Mouse (Mus musculus): ENCODE measurements around the gene Nxpe3.

Nxpe3 gene

GRCm38 (mm10) chr16:55894893-55895650, at the start of gene Nxpe3:
TSS of gene Nxpe3 (minus strand) at chr16:55895285.
- in situ Hi-C loops (cut with MboI, MseI): loop anchor here (5.0 to 10.0 kb wide), 4 partner anchors 37 to 372 kb away; partner anchors contain the start of genes Cep97 (in 2 of the 2) and Nfkbiz (in 1 of the 2)

GRCm38 (mm10) chr16:55940781-55941180, 45.7 kb upstream of the Nxpe3 start:
- in situ Hi-C loops (cut with MboI, MseI): loop anchor here (25.0 kb wide), 1 partner anchor 772 kb away; the partner anchor contains the start of gene Tfg (in 2 of the 2)

GRCm38 (mm10) chr16:55939703-55940102, 44.6 kb upstream of the Nxpe3 start:
- in situ Hi-C loops (cut with MboI, MseI): loop anchor here (25.0 kb wide), 1 partner anchor 773 kb away; the partner anchor contains the start of gene Tfg (in 2 of the 2)

- in situ Hi-C loops (cut with MboI, MseI): loop anchor here (25.0 kb wide), 1 partner anchor 774 kb away; the partner anchor contains the start of gene Tfg (in 2 of the 2)
Measured at GRCm38 (mm10) chr16:55938761-55939160, 43.7 kb upstream of the Nxpe3 start.

- in situ Hi-C loops (cut with MboI, MseI): loop anchor here (5.0 to 25.0 kb wide), 2 partner anchors 37 to 778 kb away; partner anchors contain the start of genes Nxpe3 (in 2 of the 2) and Tfg (in 2 of the 2)
Measured at GRCm38 (mm10) chr16:55934453-55935037, 39.5 kb upstream of the Nxpe3 start, which contains the start of gene Cep97. TSS of gene Cep97 (minus strand) at chr16:55934855.

- in situ Hi-C loops (cut with MboI, MseI): loop anchor here (5.0 to 25.0 kb wide), 2 partner anchors 37 to 778 kb away; partner anchors contain the start of genes Nxpe3 (in 2 of the 2) and Tfg (in 2 of the 2)
Measured at GRCm38 (mm10) chr16:55933681-55934343, 38.7 kb upstream of the Nxpe3 start.

GRCm38 (mm10) chr16:55924010-55924409, 28.9 kb upstream of the Nxpe3 start:
- in situ Hi-C loops (cut with MboI, MseI): no loop called here

GRCm38 (mm10) chr16:55922079-55922478, 27.0 kb upstream of the Nxpe3 start:
- in situ Hi-C loops (cut with MboI, MseI): no loop called here

- in situ Hi-C loops (cut with MboI, MseI): no loop called here
Measured at GRCm38 (mm10) chr16:55914716-55915115, 19.6 kb upstream of the Nxpe3 start.

- in situ Hi-C loops (cut with MboI, MseI): no loop called here
Measured at GRCm38 (mm10) chr16:55910208-55910793, 15.2 kb upstream of the Nxpe3 start.

GRCm38 (mm10) chr16:55906928-55907679, 12.0 kb upstream of the Nxpe3 start:
- in situ Hi-C loops (cut with MboI, MseI): loop anchor here in 1 of 2 experiments (10.0 kb wide), 1 partner anchor 458 kb away; no protein-coding TSS in a partner anchor

- in situ Hi-C loops (cut with MboI, MseI): loop anchor here in 1 of 2 experiments (10.0 kb wide), 1 partner anchor 459 kb away; no protein-coding TSS in a partner anchor
Measured at GRCm38 (mm10) chr16:55905370-55905769, 10.3 kb upstream of the Nxpe3 start.

GRCm38 (mm10) chr16:55901839-55902756, 7.0 kb upstream of the Nxpe3 start:
- in situ Hi-C loops (cut with MboI, MseI): loop anchor here in 1 of 2 experiments (10.0 kb wide), 1 partner anchor 463 kb away; no protein-coding TSS in a partner anchor

- in situ Hi-C loops (cut with MboI, MseI): loop anchor here (5.0 to 10.0 kb wide), 4 partner anchors 34 to 369 kb away; partner anchors contain the start of genes Cep97 (in 2 of the 2) and Nfkbiz (in 1 of the 2)
Measured at GRCm38 (mm10) chr16:55898385-55899002, 3.4 kb upstream of the Nxpe3 start.

- in situ Hi-C loops (cut with MboI, MseI): loop anchor here (5.0 to 10.0 kb wide), 4 partner anchors 37 to 372 kb away; partner anchors contain the start of genes Cep97 (in 2 of the 2) and Nfkbiz (in 1 of the 2)
Measured at GRCm38 (mm10) chr16:55895651-55896095, 588 bp upstream of the Nxpe3 start.

GRCm38 (mm10) chr16:55894536-55894892, 571 bp downstream of the Nxpe3 start:
- in situ Hi-C loops (cut with MboI, MseI): loop anchor here in 1 of 2 experiments (10.0 kb wide), 1 partner anchor 180 kb away; no protein-coding TSS in a partner anchor

GRCm38 (mm10) chr16:55893410-55894107, 1.5 kb downstream of the Nxpe3 start:
- in situ Hi-C loops (cut with MboI, MseI): loop anchor here in 1 of 2 experiments (10.0 kb wide), 1 partner anchor 181 kb away; no protein-coding TSS in a partner anchor
